Mouse (Mus musculus) left cerebral cortex, postnatal 36 days (tissue): Measurements from ENCODE around the gene Ralgps2. TPM values are rescaled to one million over a fixed set of nuclear protein-coding genes. Genes with fewer than 3 reads are reported as not detected.

Experiments used
- DNase-seq, 2 experiments: peaks; one replicate each; pipeline ENCODE4 v3.0.0; 2021 to 2022; ENCODE audit warnings: low spot score in 2 of 2, mixed read lengths in 1 of 2
- intact Hi-C: fragments of 180-260 bp; cut with DNase I; formaldehyde crosslinking; loops from one replicate; pipeline ENCODE4 v1.15.1; 2025
- total RNA-seq, 2 experiments: library from RNA; stranded (reverse); gene quantifications; 2 replicates each; pipeline ENCODE4 v1.2.3; 2021

Ralgps2 gene
- total RNA-seq, 2 experiments from 2014 or later, result 32.0 to 50.1 TPM

DNA sequence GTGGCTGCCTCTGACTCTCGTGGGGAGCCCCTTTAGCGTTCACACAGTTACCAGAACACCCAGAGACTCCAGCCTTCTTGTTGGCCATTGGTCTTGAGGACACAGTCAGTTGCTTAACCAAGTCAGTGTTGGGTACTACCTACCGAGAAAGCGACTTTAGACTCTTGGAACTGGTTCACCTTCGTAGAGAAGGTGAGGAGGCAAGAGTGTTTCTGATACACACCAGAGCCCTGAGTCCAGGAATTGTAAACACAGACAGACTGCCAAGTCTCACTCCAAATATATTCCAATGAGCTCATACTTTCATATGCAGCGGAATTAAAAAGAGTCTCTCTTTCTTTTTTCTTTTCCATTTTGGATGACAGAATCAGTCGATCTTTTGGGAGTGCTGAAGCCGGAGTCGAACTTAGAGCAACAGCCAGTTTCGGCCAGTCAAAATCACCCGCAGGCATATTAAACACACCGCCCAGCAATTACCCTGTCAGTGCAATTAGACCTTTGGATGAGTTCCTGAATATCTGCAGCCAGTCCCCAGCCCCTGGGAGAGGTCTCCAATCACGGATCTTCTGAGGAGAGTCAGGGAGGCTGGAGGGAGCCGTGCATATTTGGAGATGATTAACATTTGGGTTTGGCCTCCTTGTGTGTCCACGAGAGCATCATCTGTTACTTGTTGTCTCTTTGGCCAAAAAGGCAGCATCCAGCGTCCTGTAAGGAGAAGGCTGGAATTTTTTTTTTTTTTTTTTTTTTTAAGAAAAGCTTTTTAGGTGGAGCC, 159.0 kb downstream of the Ralgps2 start:
- DNase-seq, result no peak
- intact Hi-C loops, result no loop called here

DNA sequence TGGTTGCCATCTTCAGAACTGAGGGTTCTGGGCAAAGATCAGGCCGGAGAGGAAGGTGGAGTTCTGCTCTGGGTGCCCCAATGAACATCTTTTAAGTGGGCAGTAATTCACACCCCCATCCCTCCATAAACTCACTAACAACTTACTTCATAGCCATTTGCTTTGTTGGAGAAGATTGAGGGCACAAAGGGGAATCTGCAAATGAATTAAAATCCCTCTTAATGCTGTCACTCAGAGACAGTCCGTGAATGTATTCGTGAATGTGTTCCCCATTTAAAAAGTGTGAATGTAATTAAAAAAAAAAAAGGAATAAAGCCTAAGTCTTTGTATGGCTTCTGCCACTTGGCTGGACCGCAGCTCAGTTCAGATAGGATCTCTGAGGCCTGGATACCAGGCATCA, 159.8 kb downstream of the Ralgps2 start:
- DNase-seq, result no peak
- intact Hi-C loops, result no loop called here

DNA sequence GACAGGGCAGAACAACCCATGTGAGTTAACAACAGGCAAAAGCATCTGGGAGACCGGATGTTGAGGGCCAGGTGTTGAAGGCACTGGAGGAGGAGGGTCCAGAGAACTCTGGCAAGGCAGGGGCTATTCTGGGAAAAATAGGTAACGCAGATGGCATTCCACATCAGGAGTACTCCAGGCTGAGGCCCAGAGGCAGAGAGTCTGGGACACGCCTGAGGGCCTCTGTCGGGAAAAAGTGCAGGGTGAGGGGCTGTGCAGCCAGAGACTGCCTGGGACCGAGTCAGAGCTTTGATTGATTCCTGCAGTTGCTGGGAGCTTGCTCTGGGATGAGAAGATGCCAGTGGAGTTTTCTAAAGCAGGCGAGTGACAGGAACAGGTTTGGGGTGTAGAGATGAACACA, 160.4 kb downstream of the Ralgps2 start:
- no peak for DNase-seq
- intact Hi-C loops, result no loop called here

DNA sequence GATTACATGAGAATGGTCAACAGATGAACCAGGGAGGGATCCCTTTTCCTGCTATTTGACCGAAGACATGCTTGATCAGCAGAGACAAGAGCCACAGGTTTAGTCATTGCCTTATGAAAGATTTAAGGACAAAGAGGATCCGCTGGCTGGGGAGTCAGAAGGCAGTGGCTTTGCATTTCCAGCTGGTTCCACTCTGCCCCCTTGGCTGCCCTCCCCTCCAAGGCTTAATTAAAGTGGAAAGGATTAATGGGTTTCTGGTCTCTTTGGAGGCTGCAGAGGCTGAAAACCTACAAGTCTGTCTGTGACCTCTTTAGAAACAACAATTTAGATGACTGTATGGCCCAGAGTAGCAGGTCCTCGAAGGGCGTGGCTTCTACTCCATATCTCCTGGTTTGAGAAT, 161.5 kb downstream of the Ralgps2 start:
- DNase-seq, result no peak
- intact Hi-C loops, result no loop called here

DNA sequence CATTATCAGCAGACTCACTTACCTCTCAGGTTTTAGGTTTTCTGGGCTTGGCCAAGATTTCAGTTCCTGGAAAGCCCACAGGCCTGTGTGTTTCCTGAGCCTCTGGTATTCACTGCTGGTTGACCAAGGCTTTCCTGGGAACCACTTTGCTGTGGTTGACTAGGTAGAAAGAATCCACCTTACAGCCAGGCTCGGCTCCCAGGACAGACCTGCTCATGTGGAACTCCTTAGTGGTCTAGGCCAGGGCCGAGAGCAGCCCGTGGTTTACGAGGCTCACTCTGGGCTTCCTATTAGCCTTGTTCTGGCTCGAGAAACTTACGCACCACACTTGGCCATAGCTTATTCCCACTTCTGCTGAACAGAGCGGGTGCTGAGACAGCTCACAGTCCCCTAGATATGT, 163.4 kb downstream of the Ralgps2 start:
- no peak for DNase-seq

DNA sequence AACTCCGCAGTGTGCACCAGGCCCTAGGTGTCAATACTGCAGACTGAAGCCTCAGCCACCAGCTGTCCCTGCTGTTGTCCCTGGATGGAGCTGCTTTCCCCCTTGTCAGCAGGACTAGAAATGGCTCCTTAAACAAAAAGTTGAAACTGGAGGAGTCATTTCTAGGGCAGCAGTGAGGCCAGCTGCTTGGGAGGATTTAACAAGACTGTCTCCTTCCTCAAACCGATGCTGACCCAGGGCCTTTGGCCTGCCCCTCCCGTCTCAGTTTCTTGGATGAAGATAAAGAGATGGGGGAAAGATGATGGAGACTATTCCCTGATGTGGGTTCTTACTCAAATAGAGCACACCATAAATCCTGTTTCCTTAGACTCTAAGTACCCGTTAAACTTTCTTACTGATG, 164.2 kb downstream of the Ralgps2 start:
- no peak for DNase-seq

More for the DNA sequence above, 163.4 kb downstream of the Ralgps2 start:
- intact Hi-C loops, result no loop called here

DNA sequence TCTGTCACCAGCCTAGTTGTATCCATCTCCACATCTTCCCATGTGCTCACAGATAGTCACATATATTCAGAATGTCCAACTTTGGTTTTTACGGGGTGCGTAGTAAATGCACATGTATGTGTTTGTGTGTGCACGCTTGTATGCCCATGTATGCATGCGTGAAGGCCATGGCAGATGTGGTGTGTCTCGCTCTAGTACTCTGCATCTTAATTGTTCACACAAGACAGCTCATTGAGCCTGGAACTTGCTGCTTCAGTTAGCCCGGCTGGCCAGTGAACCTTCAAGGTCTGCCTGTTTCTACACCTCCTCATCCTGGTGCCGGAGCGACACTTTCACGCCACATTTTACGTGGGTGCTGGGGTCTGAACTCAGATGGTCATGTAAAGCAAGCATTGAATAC, 168.6 kb downstream of the Ralgps2 start:
- no peak for DNase-seq
- intact Hi-C loops, result no loop called here

More for the DNA sequence above, 164.2 kb downstream of the Ralgps2 start:
- intact Hi-C loops, result no loop called here

DNA sequence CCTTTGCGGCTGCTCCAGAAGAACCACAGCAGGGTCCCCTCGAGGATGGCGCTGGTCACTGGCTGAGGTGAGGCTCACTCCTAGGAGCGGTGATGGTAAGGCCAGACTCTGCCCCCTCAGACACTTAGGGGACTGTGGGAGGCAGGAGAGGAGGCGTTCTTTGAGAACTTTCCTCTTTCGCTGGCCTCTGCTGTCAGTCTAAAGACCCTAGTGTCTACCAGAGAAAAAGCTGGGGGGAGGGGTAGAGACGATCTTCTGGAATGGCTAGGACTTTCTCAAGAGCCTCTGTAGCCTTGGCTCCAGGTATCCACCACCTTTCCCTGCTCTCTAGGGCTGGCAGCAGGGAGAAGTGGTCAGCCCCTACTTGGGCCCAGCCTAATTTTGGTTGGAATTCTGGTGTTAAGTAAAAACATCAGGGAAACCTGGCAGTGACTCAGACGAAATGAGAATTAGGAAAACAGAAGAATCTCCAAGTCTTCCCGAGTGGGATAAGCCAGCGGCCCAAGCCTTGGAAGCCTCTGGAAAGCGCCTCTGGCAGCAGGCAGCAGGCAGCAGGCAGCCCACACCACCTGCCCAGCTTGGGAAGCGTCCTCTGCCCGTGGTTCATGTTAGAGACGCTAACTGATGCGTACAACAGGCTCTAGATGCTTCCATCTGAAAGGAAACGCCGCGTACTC, 169.7 kb downstream of the Ralgps2 start:
- no peak for DNase-seq
- intact Hi-C loops, result no loop called here

DNA sequence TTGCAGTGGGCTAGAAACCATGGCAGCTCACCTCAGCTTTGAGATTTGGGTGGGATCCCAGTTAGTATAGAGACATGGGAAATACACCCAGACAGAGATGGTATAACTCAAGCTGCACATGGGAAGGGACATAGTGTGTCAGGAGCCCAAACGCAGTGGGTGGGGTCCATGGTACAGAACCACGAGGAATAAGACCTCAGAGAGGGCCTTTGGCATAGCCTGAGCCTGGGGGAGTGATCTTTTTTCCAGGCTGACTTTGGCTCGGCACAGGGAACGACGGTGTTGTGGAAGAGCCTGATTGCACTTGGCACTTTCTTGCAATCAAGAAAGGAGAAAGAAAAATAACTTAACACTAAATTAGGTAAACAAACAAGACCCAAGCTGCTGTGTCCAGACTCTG, 170.3 kb downstream of the Ralgps2 start:
- intact Hi-C loops, result no loop called here
- no peak for DNase-seq

DNA sequence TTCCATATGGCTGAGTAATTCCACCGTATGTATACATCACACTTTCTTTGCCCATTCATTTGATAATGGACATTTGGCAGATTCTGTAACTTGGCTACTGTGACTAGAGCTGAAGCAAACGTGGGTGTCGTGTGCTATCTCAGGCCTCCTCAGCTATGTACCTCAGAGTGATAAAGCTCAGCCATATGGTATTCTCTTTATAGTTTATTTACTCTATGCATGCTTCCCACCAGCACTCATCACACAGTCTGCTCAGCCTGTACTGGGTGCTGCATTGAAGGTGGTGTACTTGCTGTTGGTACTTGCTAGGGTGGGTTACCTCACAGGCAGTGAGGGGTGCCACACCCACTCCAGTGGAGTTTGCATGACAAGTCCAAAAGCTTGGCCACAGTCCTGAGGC, 174.1 kb downstream of the Ralgps2 start:
- intact Hi-C loops, result no loop called here
- DNase-seq, result peak; percentile 39 to 67

DNA sequence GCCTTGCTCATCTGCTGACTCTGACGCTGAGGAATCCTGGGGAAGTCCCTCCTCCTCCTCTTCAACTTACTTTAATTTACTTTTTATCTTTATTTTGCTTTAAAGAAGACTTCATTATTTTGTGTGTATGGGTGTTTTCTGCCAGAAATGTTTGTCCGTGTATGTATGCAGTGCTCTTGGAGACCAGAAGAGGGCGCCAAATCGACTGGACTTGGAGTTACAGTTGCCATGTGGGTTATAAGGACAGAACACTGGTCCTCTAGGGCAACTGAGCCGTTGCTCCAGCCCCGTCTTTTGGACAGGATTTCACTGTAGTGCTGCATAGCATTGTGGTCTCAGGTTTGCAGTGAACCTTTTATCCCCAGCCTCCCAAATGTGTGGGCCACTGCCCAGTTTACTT, 174.8 kb downstream of the Ralgps2 start:
- DNase-seq, result no peak
- intact Hi-C loops, result no loop called here

DNA sequence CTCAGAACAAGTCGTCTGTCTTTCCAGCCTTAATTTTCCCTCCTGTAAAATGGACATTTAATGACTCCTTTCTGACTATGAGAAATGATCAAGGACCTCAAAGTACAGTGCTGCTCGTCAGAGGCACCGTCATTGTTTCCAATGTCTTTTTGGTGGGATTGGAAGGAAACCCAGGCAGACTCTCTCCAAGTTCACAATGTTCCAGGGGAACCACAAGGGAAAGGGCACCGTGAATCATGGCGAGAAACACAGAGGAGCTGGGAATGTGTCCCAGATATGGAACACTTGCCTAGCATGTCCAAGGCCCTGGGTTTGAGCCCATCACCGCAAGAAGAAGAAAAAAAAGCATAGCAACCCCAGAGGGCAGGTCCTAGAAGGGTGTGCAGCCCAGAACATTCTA, 176.1 kb downstream of the Ralgps2 start:
- intact Hi-C loops, result no loop called here
- no peak for DNase-seq

DNA sequence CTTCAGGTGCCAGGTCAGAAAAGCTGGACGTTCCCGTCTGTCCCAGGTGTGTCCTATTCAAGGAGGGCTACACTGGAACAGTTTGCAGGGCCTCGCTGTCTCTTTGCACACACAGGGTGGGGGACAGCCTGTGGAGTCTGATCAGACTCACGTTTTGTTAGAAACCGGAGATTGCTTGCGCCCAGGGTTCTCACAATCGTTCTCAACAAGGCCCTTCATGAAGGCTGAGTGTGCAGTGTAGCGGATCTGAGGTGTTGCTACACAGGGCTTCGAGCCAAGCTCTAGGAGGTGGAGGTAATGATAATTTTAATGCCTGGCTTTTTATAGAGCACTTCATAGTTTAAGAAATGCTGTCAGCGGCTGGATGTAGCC, 178.0 kb downstream of the Ralgps2 start:
- DNase-seq, result no peak
- intact Hi-C loops, result no loop called here

DNA sequence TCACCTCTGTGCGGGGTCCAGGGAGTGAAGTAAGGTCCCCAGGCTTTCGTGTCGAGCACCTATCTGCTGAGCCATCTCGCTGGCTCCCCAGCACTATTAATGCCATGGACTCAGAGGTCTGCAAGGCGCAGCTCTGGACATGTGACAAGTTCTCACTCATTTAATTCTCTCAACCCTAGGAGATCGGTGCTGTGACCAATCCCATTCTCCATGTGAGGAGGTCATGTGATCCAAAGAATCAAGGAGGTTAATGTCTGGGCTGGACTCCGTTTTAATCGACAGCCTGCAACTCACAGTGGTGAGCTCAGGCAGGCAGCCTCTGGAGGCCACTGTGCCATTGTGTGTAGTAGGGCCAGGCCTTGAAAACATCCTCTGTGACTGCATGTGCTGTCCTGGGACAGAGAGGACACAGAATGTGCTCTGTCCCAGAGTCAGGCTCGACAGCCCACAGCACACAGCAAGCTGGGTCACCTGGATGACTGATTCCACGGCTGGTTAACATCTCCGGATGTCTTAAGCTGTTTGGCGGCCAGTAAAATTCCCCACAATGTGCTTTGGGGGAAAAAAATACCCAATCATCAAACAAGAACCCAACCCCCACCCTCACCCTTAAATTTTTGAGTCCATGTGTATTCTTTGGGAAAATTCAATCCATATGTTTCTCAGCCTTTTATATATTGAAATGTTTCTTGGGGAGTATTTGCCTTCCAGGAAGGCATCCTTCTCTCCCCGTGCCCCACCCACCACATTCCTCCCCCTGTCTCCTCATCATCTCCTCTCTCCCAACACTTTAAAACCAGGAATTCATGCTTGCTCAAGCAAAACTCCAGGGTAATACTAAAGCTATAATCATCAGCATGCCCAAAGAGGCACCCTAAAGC, 178.6 kb downstream of the Ralgps2 start:
- DNase-seq, result no peak
- intact Hi-C loops, result no loop called here

DNA sequence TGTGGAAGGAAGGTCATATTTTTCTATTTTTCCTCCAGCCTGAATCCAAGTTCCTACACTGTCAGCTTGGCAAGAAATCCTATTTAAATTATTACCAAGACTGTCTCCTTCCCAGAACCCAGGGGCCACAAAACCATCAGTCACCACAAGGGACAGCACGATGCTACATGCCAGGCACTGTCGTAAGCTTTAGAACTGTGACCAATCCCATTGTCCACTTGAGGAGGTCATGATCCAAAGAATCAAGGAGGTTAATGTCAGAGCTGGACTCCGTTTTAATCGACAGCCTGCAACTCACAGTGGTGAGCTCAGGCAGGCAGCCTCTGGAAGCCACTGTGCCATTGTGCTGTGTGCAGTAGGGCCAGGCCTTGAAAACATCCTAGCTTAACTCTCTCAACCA, 181.1 kb downstream of the Ralgps2 start:
- intact Hi-C loops, result no loop called here
- no peak for DNase-seq

DNA sequence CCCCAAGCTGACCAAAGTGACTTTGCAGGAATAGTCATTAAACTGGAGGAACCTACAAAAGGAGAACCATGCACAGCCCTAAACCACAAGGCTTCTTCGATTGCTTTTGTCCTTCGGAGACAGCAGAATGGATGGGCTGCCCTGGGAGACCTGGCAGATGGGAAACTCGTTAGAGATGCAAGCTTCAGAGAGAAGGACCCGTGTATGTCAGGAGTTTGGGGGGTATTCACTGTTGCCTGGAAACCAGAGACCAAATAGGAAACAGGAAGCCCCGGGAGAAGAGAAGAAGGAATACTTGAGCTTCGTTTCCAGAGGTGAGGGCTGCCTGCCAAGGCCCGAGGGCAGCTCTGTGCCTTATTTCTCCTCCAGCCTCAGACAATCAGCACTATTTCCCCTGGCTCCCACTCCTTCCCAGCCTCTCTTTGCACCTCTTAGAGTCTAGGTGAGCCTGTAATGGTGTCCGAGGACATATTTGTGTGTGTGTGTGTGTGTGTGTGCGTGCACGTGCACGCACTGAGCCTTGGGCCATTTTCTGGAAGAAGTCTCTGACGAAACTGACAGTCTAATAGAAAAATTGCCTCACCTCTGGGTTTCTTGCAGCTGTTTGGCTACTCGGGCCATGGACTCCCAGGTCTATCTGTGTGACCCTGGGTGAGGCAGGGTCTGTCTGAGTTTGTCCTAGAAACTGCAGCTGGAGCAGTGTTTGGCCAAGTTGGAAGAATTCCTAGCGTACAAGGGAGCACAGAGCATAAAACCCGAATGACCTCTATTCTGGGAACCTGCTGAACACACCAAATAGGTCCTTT, 184.6 kb downstream of the Ralgps2 start:
- intact Hi-C loops, result loop anchor here (5.0 kb wide), 1 partner anchor 132 kb away; no protein-coding TSS in a partner anchor
- DNase-seq, result no peak
